Mouse (Mus musculus) subcutaneous adipose tissue, adult 2 months (tissue): ENCODE results near the gene Nipa1. TPM values are rescaled to one million over a fixed set of nuclear protein-coding genes. Genes with fewer than 3 reads are reported as not detected.

Experiments used
- polyA plus RNA-seq: library from polyadenylated mRNA; depleted of rRNA; stranded (reverse); fragments of >200 nt; gene quantifications from 2 replicates; pipeline ENCODE4 v1.2.3, GENCODE M21; 2012; ENCODE audit warnings: low replicate concordance; rRNA removed

Gene Nipa1
- polyA plus RNA-seq, result 6.8 and 7.0 TPM in 2 replicates

GRCm38 (mm10) chr7:56019930-56020253, at the start of gene Nipa1:
Gene Nipa1, minus strand, starts transcription at chr7:56019954.

GRCm38 (mm10) chr7:56049831-56050321, 30.1 kb upstream of the Nipa1 start, which contains the start of gene Herc2:
Gene Herc2, plus strand, starts transcription at chr7:56050196.

DNA sequence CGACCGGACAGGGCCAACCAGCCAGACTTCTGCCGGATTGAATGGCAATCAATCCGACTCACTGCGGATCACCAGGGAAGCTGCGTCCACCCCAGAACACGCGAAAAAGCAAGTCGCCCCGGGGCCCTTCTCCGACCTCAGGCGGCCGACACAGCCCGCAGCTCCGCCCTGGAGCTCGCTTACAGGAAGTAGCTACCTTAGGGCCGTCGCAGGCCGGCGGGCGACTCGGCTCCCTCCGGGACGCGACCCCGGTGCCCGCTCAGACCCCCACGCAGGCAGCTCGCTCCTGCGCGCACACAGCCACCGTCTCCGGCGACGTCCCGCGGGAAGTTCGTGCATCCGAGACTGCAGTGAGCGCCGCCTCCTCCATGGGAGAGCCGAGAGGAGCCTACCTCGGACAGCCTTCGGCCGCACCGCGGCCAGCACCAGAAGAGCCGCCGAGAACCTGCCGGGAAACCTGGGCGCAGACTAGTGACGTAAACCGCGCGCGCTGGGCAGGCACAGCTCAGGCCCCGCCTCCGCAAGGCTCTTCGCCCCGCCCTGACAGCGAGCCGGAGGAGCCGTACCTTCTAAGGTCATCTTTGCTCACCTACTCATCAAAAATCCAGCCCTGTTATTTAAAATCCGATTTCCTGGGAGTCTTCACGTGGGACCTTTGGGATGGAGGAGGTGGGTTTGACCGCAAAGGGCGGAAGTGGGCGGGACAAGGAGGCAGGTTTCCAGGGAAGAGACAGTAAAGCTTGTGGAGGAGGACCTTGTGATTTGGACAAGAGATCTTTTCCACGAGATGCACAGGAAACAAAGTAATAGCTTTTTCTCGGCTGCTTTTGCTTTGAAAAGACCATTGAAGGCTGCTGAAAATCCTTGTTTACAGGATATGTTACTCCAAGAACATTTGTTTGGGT, 57.5 kb downstream of the Nipa1 start, which contains the start of gene Nipa2:
Gene Nipa2 (minus strand): TSS at position 473 of the 905 bp plus-strand sequence.

Other genes with a start within 250 kb of the Nipa1 start
- 4.5 and 6.9 TPM in 2 replicates for gene Tubgcp5, start 225.8 kb downstream of the Nipa1 start, polyA plus RNA-seq
- 44.4 and 104 TPM in 2 replicates for gene Cyfip1, start 178.2 kb downstream of the Nipa1 start, polyA plus RNA-seq
- gene Nipa2, start 57.5 kb downstream of the Nipa1 start, polyA plus RNA-seq, result 7.0 and 19.6 TPM in 2 replicates
- gene Herc2, start 30.2 kb upstream of the Nipa1 start, polyA plus RNA-seq, result 23.6 and 29.6 TPM in 2 replicates
- not detected in 2 replicates for gene Oca2, start 219.8 kb upstream of the Nipa1 start, polyA plus RNA-seq